Mouse (Mus musculus) limb, embryonic 15.5 days (tissue): ENCODE measurements around the gene Olfr6. TPM values are rescaled to one million over a fixed set of nuclear protein-coding genes. Genes with fewer than 3 reads are reported as not detected.
"Not testable (repeated sequence)": the region's sequence is repeated elsewhere in the genome, so short reads cannot be mapped to it uniquely, and the experiment has no call there.

Source experiments
- ATAC-seq: fragments of 200-750 bp; cut with Nextera tagmentation; 2 replicates; pipeline ENCODE4 v1.8.0; 2017; ENCODE audit warnings: low read depth, moderate TSS enrichment; ENCODE audit not compliant: insufficient number of reproducible peaks, low FRiP score, low TSS enrichment
- H3K27ac ChIP-seq: fragments of 300-500 bp; sonication (generic); 2 replicates; pipeline ENCODE4 v1.5.1; 2015; ENCODE audit warnings: moderate library complexity, mild to moderate bottlenecking, inconsistent platforms
- H3K27me3 ChIP-seq: fragments of 300-500 bp; sonication (generic); 2 replicates; pipeline ENCODE4 v1.6.1; 2015; ENCODE audit warnings: inconsistent platforms
- H3K36me3 ChIP-seq: fragments of 300-500 bp; sonication (generic); 2 replicates; pipeline ENCODE4 v1.6.1; 2015; ENCODE audit warnings: inconsistent platforms
- H3K4me1 ChIP-seq: fragments of 300-500 bp; sonication (generic); 2 replicates; pipeline ENCODE4 v1.6.1; 2015; ENCODE audit warnings: inconsistent platforms
- H3K4me2 ChIP-seq: fragments of 300-500 bp; sonication (generic); 2 replicates; pipeline ENCODE4 v1.6.1; 2015; ENCODE audit warnings: mild to moderate bottlenecking, inconsistent platforms
- H3K4me3 ChIP-seq: fragments of 300-500 bp; sonication (generic); 2 replicates; pipeline ENCODE4 v1.5.1; 2015; ENCODE audit warnings: mild to moderate bottlenecking, inconsistent platforms
- H3K9ac ChIP-seq: fragments of 300-500 bp; sonication (generic); 2 replicates; pipeline ENCODE4 v1.6.1; 2015; ENCODE audit warnings: inconsistent platforms
- H3K9me3 ChIP-seq: fragments of 300-500 bp; sonication (generic); 2 replicates; pipeline ENCODE4 v1.6.1; 2016; ENCODE audit warnings: inconsistent platforms
- WGBS: fragments of 180-500 bp; shearing (Covaris S2); methylation state at CpG from one replicate; pipeline ENCODE4 v1.1.7; 2015; 5-methylcytosine and 5-hydroxymethylcytosine counted together
- polyA plus RNA-seq: library from polyadenylated mRNA; unstranded; fragments of >200 nt; fragmentation: Nextera tagmentation; extraction: Ambion mirVana; gene quantifications from 2 replicates; pipeline ENCODE4 v1.2.1, GENCODE M21; 2015

Gene Olfr6
- not detected in 2 replicates for polyA plus RNA-seq

- H3K27ac ChIP-seq: no peak within 1 kb of the TSS
- no peak for ATAC-seq
- H3K4me3 ChIP-seq: no peak within 1 kb of the TSS
- H3K9ac ChIP-seq: no peak within 1 kb of the TSS
- H3K4me1 ChIP-seq: no peaks in the 10 kb centered on the region
- WGBS: 80% methylated on average over 1 of the region's 1 CpGs
- no peaks in the 10 kb centered on the region for H3K27me3 ChIP-seq
- H3K4me2 ChIP-seq: no peak within 1 kb of the TSS
- H3K36me3 ChIP-seq: no peaks in the 10 kb centered on the region
- H3K9me3 ChIP-seq: no peaks in the 10 kb centered on the region
These were observed at the start of gene Olfr6 for GRCm38 (mm10) chr7:106963837-106964236. TSS of gene Olfr6 (minus strand) at chr7:106963937.

GRCm38 (mm10) chr7:107005972-107006371 lies 42.2 kb upstream of the Olfr6 start, which contains the start of gene Olfr2:
TSS of gene Olfr2 (minus strand) at chr7:107006072.
- no peaks in the 10 kb centered on the region for H3K36me3 ChIP-seq
- H3K27me3 ChIP-seq: no peaks in the 10 kb centered on the region
- no peaks in the 10 kb centered on the region for H3K9me3 ChIP-seq
- H3K4me2 ChIP-seq: no peak within 1 kb of the TSS
- H3K4me3 ChIP-seq: no peak within 1 kb of the TSS
- WGBS: 42% methylated on average over 1 of the region's 1 CpGs
- no peak within 1 kb of the TSS for H3K9ac ChIP-seq
- H3K27ac ChIP-seq: no peak within 1 kb of the TSS
- no peak for ATAC-seq
- H3K4me1 ChIP-seq: no peaks in the 10 kb centered on the region

- Histone ChIP-seq H3K4me2 (no peak overlapping the region), H3K27me3 (no peaks in the 10 kb centered on the region), H3K9ac (no peak overlapping the region), H3K9me3 (no peaks in the 10 kb centered on the region), H3K36me3 (no peaks in the 10 kb centered on the region), H3K27ac (no peak overlapping the region), H3K4me1 (no peaks in the 10 kb centered on the region), H3K4me3 (no peak overlapping the region)
- ATAC-seq: no peak
- WGBS: 52% methylated on average over 3 of the region's 3 CpGs
These were observed 40.4 kb upstream of the Olfr6 start for GRCm38 (mm10) chr7:107004169-107004568.

- Histone ChIP-seq H3K4me3 (no peak overlapping the region), H3K9me3 (no peaks in the 10 kb centered on the region), H3K4me1 (no peaks in the 10 kb centered on the region), H3K4me2 (no peak overlapping the region), H3K36me3 (no peaks in the 10 kb centered on the region), H3K27me3 (no peaks in the 10 kb centered on the region), H3K9ac (no peak overlapping the region), H3K27ac (no peak overlapping the region)
- ATAC-seq: no peak
- WGBS: 88% methylated on average over 7 of the region's 7 CpGs
These were observed 37.1 kb upstream of the Olfr6 start for GRCm38 (mm10) chr7:107000798-107001197.

GRCm38 (mm10) chr7:106985236-106985635 lies 21.5 kb upstream of the Olfr6 start:
- no peaks in the 10 kb centered on the region for H3K36me3 ChIP-seq
- H3K4me1 ChIP-seq: no peaks in the 10 kb centered on the region
- H3K4me2 ChIP-seq: no peak overlapping the region
- H3K27ac ChIP-seq: no peak overlapping the region
- no peak for ATAC-seq
- no peaks in the 10 kb centered on the region for H3K27me3 ChIP-seq
- H3K9ac ChIP-seq: no peak overlapping the region
- no peaks in the 10 kb centered on the region for H3K9me3 ChIP-seq
- H3K4me3 ChIP-seq: no peak overlapping the region
- 81% methylated on average over 3 of the region's 3 CpGs for WGBS

GRCm38 (mm10) chr7:106975353-106975752 lies 11.6 kb upstream of the Olfr6 start, which contains the start of gene Olfr711:
TSS of gene Olfr711 (minus strand) at chr7:106975453.
- no peak within 1 kb of the TSS for H3K4me2 ChIP-seq
- H3K9me3 ChIP-seq: no peaks in the 10 kb centered on the region
- H3K4me3 ChIP-seq: no peak within 1 kb of the TSS
- H3K4me1 ChIP-seq: no peaks in the 10 kb centered on the region
- no peak within 1 kb of the TSS for H3K9ac ChIP-seq
- no peak within 1 kb of the TSS for H3K27ac ChIP-seq
- H3K36me3 ChIP-seq: no peaks in the 10 kb centered on the region
- WGBS: 74% methylated on average over 1 of the region's 1 CpGs
- no peaks in the 10 kb centered on the region for H3K27me3 ChIP-seq
- ATAC-seq: no peak

- H3K4me1 ChIP-seq, H3K27me3 ChIP-seq, H3K9me3 ChIP-seq, ATAC-seq, H3K9ac ChIP-seq, H3K4me2 ChIP-seq, H3K4me3 ChIP-seq, H3K27ac ChIP-seq, H3K36me3 ChIP-seq: not testable (repeated sequence)
These were observed 3.8 kb upstream of the Olfr6 start for GRCm38 (mm10) chr7:106967503-106967902.

- Histone ChIP-seq H3K4me2 (no peak within 1 kb of the TSS), H3K27me3 (no peaks in the 10 kb centered on the region), H3K36me3 (no peaks in the 10 kb centered on the region), H3K27ac (no peak within 1 kb of the TSS), H3K4me1 (no peaks in the 10 kb centered on the region), H3K4me3 (no peak within 1 kb of the TSS), H3K9ac (no peak within 1 kb of the TSS), H3K9me3 (no peaks in the 10 kb centered on the region)
- no peak for ATAC-seq
- WGBS: 68% methylated on average over 3 of the region's 3 CpGs
These were observed 15.5 kb downstream of the Olfr6 start, which contains the start of gene Olfr710 for GRCm38 (mm10) chr7:106948212-106948611. TSS of gene Olfr710 (minus strand) at chr7:106948312.

- no peak for ATAC-seq
- H3K9me3 ChIP-seq: no peaks in the 10 kb centered on the region
- no peak within 1 kb of the TSS for H3K4me3 ChIP-seq
- H3K36me3 ChIP-seq: no peaks in the 10 kb centered on the region
- H3K9ac ChIP-seq: no peak within 1 kb of the TSS
- no peaks in the 10 kb centered on the region for H3K4me1 ChIP-seq
- H3K27ac ChIP-seq: no peak within 1 kb of the TSS
- H3K4me2 ChIP-seq: no peak within 1 kb of the TSS
- H3K27me3 ChIP-seq: no peaks in the 10 kb centered on the region
These were observed 31.6 kb downstream of the Olfr6 start, which contains the start of gene Olfr709-ps1 for GRCm38 (mm10) chr7:106932119-106932518. TSS of gene Olfr709-ps1 (minus strand) at chr7:106932219.

GRCm38 (mm10) chr7:106920961-106921360 lies 42.8 kb downstream of the Olfr6 start:
- not testable (repeated sequence) for H3K9me3 ChIP-seq, ATAC-seq, H3K4me1 ChIP-seq, H3K27me3 ChIP-seq, H3K36me3 ChIP-seq, H3K27ac ChIP-seq, H3K9ac ChIP-seq, H3K4me3 ChIP-seq, H3K4me2 ChIP-seq
- 90% methylated on average over 7 of the region's 7 CpGs for WGBS

GRCm38 (mm10) chr7:106907676-106908075 lies 56.1 kb downstream of the Olfr6 start, which contains the start of gene Olfr1532-ps1:
TSS of gene Olfr1532-ps1 (plus strand) at chr7:106908001.
- Histone ChIP-seq H3K36me3 (no peaks in the 10 kb centered on the region), H3K4me2 (no peak within 1 kb of the TSS), H3K9ac (no peak within 1 kb of the TSS), H3K4me3 (no peak within 1 kb of the TSS), H3K27me3 (no peaks in the 10 kb centered on the region), H3K9me3 (no peaks in the 10 kb centered on the region), H3K27ac (no peak within 1 kb of the TSS), H3K4me1 (no peaks in the 10 kb centered on the region)
- ATAC-seq: no peak
- 53% methylated on average over 2 of the region's 2 CpGs for WGBS
